Mouse (Mus musculus) cerebellum, postnatal 25 days (tissue): ENCODE results near the gene Mgat1.
"Not testable (repeated sequence)": the region's sequence is repeated elsewhere in the genome, so short reads cannot be mapped to it uniquely, and the experiment has no call there.

Experiments
- DNase-seq, 2 experiments: peaks; one replicate each; pipeline ENCODE4 v3.0.0; 2021; ENCODE audit warnings: mixed read lengths in 2 of 2

Gene Mgat1

DNA sequence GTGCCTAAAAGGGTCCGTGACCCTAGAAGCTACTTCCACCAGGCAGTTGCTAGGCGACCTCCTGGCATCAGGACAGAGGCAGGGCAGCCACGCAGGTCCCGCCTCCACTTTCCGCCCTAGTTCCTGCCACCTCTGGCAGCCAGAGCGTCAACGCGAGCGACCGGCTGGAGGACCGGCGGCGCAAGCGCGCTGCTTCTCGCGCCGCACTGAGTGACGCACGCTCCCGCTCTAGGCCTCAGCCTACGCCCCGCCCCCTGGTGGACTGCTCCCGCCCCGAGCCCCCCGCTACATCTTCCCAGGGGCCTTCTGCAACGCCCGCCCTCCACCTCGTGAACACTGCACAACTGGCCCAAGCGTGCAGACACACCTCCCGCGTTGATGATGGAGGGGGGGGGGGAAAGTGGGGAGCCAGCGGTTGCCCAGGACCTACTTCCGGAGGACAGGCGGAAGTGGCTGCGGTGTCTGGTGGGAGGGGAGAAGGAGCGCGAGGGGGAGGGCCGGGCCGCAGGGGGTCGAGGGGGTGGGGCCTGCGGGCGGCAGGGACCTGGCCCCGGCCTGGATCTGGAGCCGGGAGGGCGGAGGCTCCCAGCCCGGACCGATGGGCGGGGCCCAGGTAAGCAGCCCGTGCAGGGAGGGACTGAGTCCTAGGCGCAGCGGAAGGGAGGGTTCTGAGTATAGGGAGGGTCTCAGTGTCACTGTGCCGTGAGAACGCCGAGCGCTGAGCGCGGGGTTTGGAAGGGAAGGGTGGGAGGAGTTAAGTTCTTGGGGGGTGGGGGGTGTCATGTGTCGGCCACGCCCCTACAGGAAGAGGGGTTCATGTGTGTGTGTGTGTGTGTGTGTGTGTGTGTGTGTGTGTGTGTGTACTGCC is at the start of gene Mgat1:
Mgat1 (plus strand) TSS at position 465 of the 868 bp plus-strand sequence.
- DNase-seq = peak; percentile 92 to 93

DNA sequence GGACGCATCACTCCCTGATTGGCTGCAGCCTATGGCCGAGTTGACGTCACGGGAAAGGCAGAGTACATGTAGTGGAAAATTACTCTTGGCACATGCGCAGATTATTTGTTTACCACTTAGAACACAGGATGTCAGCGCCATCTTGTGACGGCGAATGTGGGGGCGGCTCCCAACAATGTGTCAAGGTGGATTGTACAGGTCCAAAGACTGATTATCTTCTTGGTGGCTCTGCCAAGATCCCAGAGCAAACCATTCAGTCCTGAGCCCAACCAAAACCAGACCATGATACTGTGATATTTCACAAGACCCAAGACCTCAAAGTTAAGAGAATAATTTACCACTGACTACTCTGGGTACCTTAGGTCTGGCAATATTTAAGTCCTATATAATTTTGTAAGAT is 49.2 kb upstream of the Mgat1 start:
- DNase-seq = not testable (repeated sequence)

- no peak for DNase-seq
Observed at GRCm38 (mm10) chr11:49195819-49196322, 48.1 kb upstream of the Mgat1 start.

DNA sequence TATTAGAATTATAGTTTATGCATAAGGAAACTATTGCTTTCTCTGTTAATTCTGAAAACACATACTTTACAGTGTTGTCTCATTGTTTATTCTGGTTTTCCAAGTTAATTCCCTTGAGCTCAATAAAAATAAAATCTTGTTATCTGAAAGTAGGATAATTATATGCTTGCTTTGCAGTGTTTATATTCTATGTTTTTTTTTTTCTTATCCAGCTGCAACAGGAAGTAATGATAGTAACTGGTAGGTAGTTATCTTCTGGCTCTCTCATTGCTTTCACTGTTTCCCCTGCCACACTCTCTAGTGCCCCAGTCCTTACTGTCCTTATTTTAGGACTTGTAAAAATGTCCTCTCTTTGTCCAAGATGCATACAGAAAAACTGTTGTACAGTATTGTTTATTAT is 43.3 kb upstream of the Mgat1 start:
- DNase-seq = no peak

GRCm38 (mm10) chr11:49201142-49201541 is 42.8 kb upstream of the Mgat1 start:
- DNase-seq = no peak

- no peak for DNase-seq
Observed at GRCm38 (mm10) chr11:49202071-49202470, 41.9 kb upstream of the Mgat1 start.

DNA sequence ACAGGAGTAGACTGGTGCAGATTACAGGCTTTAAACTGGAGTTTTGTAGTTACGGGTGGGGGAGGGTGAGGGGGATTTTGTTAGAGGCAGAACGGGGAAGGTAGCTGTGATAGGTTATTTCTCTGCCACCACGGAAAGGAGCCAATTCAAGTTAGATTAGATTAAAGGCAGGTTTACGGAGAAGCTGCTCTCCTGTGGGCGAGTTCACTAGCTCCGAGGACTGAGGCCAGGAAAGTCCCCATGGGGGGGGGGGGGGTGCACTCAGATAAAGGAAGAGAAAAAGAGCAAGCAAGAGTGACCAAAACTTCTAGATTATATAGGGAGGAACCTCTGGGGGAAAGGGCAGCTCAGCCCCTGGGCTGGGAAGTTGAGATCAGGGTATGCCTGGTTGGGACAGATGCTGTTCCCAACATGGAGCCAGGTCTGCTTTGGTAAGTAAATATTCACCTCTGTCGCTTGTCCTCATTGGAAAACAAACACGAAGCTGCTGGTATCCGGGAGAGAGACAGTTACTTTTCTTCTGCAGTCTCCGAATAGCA is 41.4 kb upstream of the Mgat1 start:
- DNase-seq = peak in 1 of 2 experiments; percentile 26

GRCm38 (mm10) chr11:49203129-49203768 is 40.7 kb upstream of the Mgat1 start, which contains the start of gene Zfp62:
Gene Zfp62, plus strand, starts transcription at chr11:49203292.
- DNase-seq = peak; percentile 96 to 97

- DNase-seq = peak in 1 of 2 experiments; percentile 58
Observed at GRCm38 (mm10) chr11:49203771-49204497, 40.1 kb upstream of the Mgat1 start.

DNA sequence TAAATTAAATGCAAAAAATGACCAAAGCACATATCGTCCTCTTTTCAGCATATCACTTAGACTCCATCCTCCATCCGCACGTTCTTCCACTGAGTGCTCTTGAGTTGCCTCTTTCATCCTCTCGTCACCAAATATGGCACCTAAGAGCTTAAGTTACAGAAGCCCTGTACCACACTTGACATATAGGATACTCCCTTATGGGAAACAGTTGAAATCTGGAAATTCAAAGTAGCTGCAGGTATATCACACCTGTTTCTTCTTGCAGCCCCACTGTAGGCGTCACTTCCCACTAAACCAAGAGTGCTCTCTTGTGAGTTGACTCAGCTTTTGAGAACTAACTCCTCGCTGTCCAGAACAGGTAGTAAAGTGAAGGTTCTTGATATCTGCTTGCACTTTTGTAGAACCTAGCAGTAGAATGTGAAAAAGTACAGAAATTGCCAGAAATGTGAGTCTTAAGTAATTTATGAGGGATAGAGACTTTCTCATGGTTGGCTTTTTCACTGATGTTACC is 38.9 kb upstream of the Mgat1 start:
- DNase-seq = no peak

DNA sequence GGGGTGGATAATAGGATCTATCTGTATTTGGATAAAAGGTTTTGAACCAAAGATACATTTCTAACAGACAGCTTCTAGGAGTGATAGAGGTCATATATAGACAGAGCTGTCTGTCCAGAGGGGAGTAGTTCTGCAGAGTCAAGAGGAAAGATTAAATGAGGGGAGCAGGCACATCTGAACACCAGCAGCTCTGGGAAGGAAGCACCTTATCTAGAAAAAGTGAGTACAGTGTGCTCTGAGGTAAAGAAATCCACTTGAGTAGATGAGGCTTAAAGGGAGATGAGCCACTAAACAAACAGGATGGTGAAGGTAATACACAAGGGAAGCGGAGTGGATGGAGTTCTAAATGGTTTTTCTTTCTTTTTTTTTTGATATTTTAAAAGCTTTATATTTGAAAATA is 36.5 kb upstream of the Mgat1 start:
- DNase-seq = no peak

- no peak for DNase-seq
Observed at GRCm38 (mm10) chr11:49212577-49212976, 31.4 kb upstream of the Mgat1 start.

DNA sequence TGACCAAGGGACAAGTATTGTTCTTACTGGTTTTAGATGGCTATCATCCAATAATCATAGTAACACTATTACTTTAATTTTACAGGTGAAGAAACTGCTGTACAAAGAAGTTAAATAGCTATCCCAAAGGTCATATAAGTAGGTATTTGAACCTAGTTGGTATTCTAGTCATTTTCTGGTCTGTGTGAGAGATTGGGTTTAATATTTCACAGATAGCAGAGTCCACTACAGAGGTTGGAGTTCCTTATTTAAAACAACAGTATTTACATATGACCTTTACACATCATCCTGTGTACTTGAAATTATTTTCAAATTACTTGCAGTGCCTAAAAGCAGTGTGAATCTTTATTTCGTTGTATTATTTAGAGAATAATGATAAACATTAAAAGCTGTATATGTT is 30.5 kb upstream of the Mgat1 start:
- DNase-seq = no peak

DNA sequence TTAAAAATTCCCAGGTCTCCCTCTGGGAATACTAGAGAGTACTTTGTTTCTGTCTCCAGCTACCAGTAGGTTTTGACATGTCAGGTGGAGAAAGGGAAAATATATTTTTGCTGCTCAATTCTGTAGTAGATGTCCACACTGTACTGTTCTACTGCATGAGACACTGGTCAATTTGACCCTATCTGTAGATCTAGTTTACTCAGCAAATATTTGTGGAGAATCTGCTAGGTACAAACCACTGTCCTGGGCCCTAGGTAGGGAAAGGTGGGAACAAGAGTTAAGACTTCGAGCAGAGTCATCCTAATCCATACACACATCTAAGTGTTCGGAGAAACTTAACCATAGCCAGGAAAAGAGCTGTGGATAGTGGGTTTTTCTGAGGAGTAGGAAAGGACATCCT is 24.7 kb upstream of the Mgat1 start:
- no peak for DNase-seq

DNA sequence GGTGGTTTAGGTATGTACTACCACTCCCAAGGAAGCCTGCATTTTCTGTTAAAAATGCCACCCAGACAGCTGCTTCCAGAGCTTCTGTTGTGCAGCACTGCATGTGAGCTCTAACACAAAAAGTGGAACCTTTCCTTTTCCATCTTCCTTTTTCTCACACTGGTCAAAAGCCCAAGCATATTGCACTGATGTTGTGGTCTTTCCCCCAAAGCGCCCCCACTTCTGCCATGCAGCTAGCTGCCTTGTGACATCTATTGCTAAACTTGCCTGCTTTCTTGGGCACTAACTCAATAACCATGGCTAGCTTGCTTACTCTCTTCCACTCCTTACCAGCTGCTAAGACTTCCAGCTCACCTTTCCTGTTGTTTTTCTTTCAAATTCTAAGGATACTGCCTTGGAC is 19.5 kb upstream of the Mgat1 start:
- no peak for DNase-seq

DNA sequence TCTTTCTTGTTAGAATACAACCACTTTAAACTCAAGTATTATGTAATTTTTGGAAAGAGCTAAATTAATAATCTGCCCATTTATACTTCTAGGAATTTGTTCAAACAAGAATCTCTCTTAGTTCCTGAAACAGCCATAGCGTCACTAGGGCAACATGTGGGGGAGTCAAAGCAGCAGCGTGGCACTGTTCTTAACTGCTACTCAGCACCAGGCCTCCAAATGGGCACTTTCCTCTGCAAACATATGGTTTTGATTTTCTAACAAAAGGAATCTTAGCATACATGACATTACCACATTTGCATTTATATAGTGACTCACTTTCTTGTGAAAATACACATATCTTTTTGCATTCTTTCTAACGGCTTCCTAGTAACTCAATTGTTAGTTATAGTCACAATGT is 11.2 kb upstream of the Mgat1 start:
- no peak for DNase-seq

GRCm38 (mm10) chr11:49235459-49236207 is 8.4 kb upstream of the Mgat1 start:
- no peak for DNase-seq

GRCm38 (mm10) chr11:49236891-49237290 is 7.1 kb upstream of the Mgat1 start:
- DNase-seq = no peak

DNA sequence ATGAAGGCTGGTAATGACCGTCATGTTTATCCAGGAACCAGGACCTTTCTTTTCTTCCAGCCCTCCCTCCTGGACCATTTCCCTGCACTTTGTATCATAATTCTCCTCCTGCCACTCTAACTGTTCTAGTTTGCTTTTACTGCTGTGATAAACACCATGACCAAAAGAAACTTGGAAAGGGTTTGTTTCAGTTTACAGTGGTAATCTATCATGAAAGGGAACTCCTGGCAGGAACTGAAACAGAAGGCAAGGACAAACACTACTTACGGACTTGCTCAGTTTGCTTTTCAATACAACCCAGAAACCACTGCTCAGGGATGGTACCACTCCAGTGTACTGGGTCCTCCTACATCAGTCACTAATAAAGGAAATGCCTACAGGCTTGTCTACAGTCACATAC is 6.5 kb upstream of the Mgat1 start:
- DNase-seq = no peak

GRCm38 (mm10) chr11:49240310-49240709 is 3.7 kb upstream of the Mgat1 start:
- no peak for DNase-seq

GRCm38 (mm10) chr11:49240874-49241273 is 3.1 kb upstream of the Mgat1 start:
- no peak for DNase-seq

GRCm38 (mm10) chr11:49241471-49241870 is 2.5 kb upstream of the Mgat1 start:
- no peak for DNase-seq
